Mouse (Mus musculus) C2C12 (cell line): ENCODE results near the gene Atp13a5. TPM values are rescaled to one million over a fixed set of nuclear protein-coding genes. Genes with fewer than 3 reads are reported as not detected.

Source experiments
- H3K27me3 ChIP-seq: one replicate; pipeline ENCODE4 v1.6.1; 2011; ENCODE audit not compliant: control insufficient read depth, insufficient read depth, insufficient read length
- H3K36me3 ChIP-seq: one replicate; pipeline ENCODE4 v1.6.1; 2011; ENCODE audit not compliant: control insufficient read depth, insufficient read depth
- H3K4me3 ChIP-seq: one replicate; pipeline ENCODE4 v1.5.1; 2011; ENCODE audit warnings: mild to moderate bottlenecking, control low read depth; ENCODE audit not compliant: poor library complexity, insufficient read depth, severe bottlenecking
- H3K79me2 ChIP-seq: one replicate; pipeline ENCODE4 v1.6.1; 2011; ENCODE audit not compliant: control insufficient read depth, insufficient read depth
- H3K79me3 ChIP-seq: one replicate; pipeline ENCODE4 v1.6.1; 2011; ENCODE audit warnings: low read depth, control low read depth
- H3ac ChIP-seq: one replicate; pipeline ENCODE3; 2011; ENCODE audit warnings: low read depth; ENCODE audit not compliant: control insufficient read depth, insufficient read length
- CEBPB ChIP-seq: IDR thresholded peaks from one replicate; pipeline ENCODE4 v1.6.1; 2011; ENCODE audit warnings: low read depth, mild to moderate bottlenecking, control low read depth, moderate library complexity
- CTCF ChIP-seq: IDR thresholded peaks from one replicate; pipeline ENCODE4 v1.5.1; 2011; ENCODE audit not compliant: control insufficient read depth, insufficient read depth, insufficient read length
- FOSL1 ChIP-seq: IDR thresholded peaks from one replicate; pipeline ENCODE4 v1.8.0; 2011; ENCODE audit warnings: mild to moderate bottlenecking, low read length; ENCODE audit not compliant: poor library complexity, insufficient read depth, severe bottlenecking
- MAX ChIP-seq: IDR thresholded peaks from one replicate; pipeline ENCODE4 v1.6.1; 2011; ENCODE audit warnings: mild to moderate bottlenecking, control low read depth
- MYOD1 ChIP-seq: IDR thresholded peaks from one replicate; pipeline ENCODE4 v1.6.1; 2011; ENCODE audit warnings: low read depth; ENCODE audit not compliant: control insufficient read depth, insufficient read length
- MYOG ChIP-seq: IDR thresholded peaks from one replicate; pipeline ENCODE4 v1.6.1; 2011; ENCODE audit not compliant: control insufficient read depth, insufficient read length; ENCODE audit errors: extremely low read depth
- USF1 ChIP-seq: IDR thresholded peaks from one replicate; pipeline ENCODE4 v1.6.1; 2011; ENCODE audit warnings: low read depth, mild to moderate bottlenecking, control low read depth, moderate library complexity
- polyA plus RNA-seq: library from polyadenylated mRNA; unstranded; fragments of >200 nt; fragmentation: generic; extraction: Trizol; gene quantifications from one replicate; pipeline ENCODE4 v1.2.1, GENCODE M21; 2012; ENCODE audit warnings: missing spikeins

Atp13a5 gene
- polyA plus RNA-seq, 1 experiment, result not detected

- H3K79me3 ChIP-seq, result no peaks in the 10 kb centered on the region
- H3K79me2 ChIP-seq, result no peaks in the 10 kb centered on the region
- H3K36me3 ChIP-seq, result no peaks in the 10 kb centered on the region
- no peak overlapping the region for H3K4me3 ChIP-seq
- no peak overlapping the region for H3ac ChIP-seq
- no peaks in the 10 kb centered on the region for H3K27me3 ChIP-seq
- TF ChIP-seq MYOG (no peak), MAX (no peak), USF1 (no peak), MYOD1 (no peak), CEBPB (no peak), FOSL1 (no peak), CTCF (no peak)
These were observed 63.1 kb downstream of the Atp13a5 start for GRCm38 (mm10) chr16:29315391-29315790.

GRCm38 (mm10) chr16:29314991-29315390 lies 63.5 kb downstream of the Atp13a5 start:
- Histone ChIP-seq H3K27me3 (no peaks in the 10 kb centered on the region), H3K4me3 (no peak overlapping the region)
- TF ChIP-seq CEBPB (no peak), MYOG (no peak), MAX (no peak), USF1 (no peak), MYOD1 (no peak), FOSL1 (no peak), CTCF (no peak)

DNA sequence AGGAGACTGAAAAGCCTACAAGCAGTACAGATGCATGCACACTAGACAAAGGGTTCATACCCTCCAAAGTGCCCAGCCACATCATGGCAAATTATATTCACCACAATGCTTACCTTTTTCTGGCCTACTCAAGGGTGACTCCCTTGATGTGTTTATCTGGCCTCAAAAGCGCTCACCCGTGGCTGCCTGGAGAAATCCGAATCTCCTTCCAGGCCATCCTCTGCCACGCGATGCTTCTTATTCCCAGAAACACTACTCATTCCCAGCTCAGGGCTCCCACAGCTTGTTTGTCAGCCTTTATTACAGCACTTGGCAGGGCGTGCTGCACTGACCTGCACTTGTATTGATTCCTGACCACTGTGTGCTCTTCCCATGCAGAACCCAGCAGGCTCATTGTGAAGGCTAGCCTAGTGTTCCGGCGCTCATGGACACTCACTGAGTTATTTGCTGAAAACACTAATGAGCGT lies 80.9 kb downstream of the Atp13a5 start:
- Histone ChIP-seq H3ac (no peak overlapping the region), H3K4me3 (no peak overlapping the region), H3K79me2 (no peaks in the 10 kb centered on the region), H3K27me3 (no peaks in the 10 kb centered on the region), H3K36me3 (no peaks in the 10 kb centered on the region), H3K79me3 (no peaks in the 10 kb centered on the region)
- TF ChIP-seq CEBPB, result no peak

More at GRCm38 (mm10) chr16:29314991-29315390, 63.5 kb downstream of the Atp13a5 start:
- Histone ChIP-seq H3K79me3 (no peaks in the 10 kb centered on the region), H3K79me2 (no peaks in the 10 kb centered on the region), H3K36me3 (no peaks in the 10 kb centered on the region), H3ac (no peak overlapping the region)

DNA sequence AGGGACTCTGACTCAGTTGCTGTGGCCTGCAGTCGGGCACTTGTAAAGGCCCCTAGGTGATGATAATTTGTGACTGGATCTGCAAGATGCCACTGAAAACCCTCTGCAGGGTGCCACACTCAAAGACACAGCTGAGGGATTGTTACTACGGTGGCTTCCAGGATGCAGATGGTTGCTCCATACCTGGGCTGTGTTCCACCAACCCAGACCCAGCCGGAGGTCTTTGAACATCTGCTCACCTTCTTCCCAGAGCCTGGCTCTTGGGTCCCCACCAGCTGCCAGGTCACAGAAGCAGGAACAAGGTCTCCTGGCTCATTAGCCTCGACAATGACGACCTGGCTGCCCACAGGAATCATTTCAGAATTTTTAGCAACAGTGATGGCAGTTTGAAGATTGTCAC lies 97.8 kb downstream of the Atp13a5 start:
- Histone ChIP-seq H3K27me3 (no peaks in the 10 kb centered on the region), H3K4me3 (no peak overlapping the region), H3ac (no peak overlapping the region), H3K36me3 (no peaks in the 10 kb centered on the region), H3K79me3 (no peaks in the 10 kb centered on the region), H3K79me2 (no peaks in the 10 kb centered on the region)
- no peak for TF ChIP-seq CEBPB
- TF ChIP-seq MYOD1, result no peak

DNA sequence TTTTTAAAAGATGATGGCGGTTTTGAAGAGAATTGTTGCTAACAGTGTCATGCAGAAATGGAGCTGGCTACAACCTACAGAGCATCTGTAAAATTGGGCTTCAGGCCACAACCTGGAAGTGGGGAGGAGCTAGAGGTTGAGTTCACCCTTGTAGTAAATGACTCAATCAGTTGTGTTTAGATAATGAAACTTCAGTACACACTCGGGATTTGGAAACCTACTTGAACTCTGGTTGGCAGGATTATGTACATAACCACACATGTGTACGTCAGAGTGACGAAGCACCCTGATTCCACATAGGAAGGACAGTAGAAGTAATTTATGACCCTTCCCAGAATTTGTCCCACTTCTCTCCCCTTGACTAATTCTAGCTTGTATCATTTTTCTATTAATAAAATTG lies 124.2 kb downstream of the Atp13a5 start:
- no peak overlapping the region for H3ac ChIP-seq
- TF ChIP-seq MYOG, result no peak
- TF ChIP-seq FOSL1, result no peak
- no peak for TF ChIP-seq USF1
- no peaks in the 10 kb centered on the region for H3K79me3 ChIP-seq

GRCm38 (mm10) chr16:29235951-29236350 lies 142.6 kb downstream of the Atp13a5 start:
- no peaks in the 10 kb centered on the region for H3K27me3 ChIP-seq
- H3ac ChIP-seq, result no peak overlapping the region
- no peaks in the 10 kb centered on the region for H3K36me3 ChIP-seq
- no peaks in the 10 kb centered on the region for H3K79me2 ChIP-seq
- TF ChIP-seq MAX (no peak), CTCF (no peak), MYOG (no peak), CEBPB (no peak), USF1 (no peak)
- H3K79me3 ChIP-seq, result no peaks in the 10 kb centered on the region
- H3K4me3 ChIP-seq, result no peak overlapping the region

More for the DNA sequence above, 124.2 kb downstream of the Atp13a5 start:
- H3K4me3 ChIP-seq, result no peak overlapping the region
- H3K79me2 ChIP-seq, result no peaks in the 10 kb centered on the region
- no peaks in the 10 kb centered on the region for H3K36me3 ChIP-seq
- no peaks in the 10 kb centered on the region for H3K27me3 ChIP-seq
